Mouse (Mus musculus) retina, postnatal 1 day (tissue): ENCODE results near the gene Gm21958.
A peak's percentile ranks its signal among the peaks of the same experiment; 100 is the strongest.

ENCODE experiments used
- DNase-seq: peaks from one replicate; pipeline ENCODE4 v3.0.0-alpha.2; 2012

Gm21958 gene

GRCm38 (mm10) chr3:54714253-54714652, at the start of gene Gm21958:
Gm21958 (minus strand) TSS chr3:54714353.
- no peak for DNase-seq

GRCm38 (mm10) chr3:54761258-54761657, 47.1 kb upstream of the Gm21958 start:
- no peak for DNase-seq

GRCm38 (mm10) chr3:54760321-54761115, 46.4 kb upstream of the Gm21958 start:
- DNase-seq: no peak

- no peak for DNase-seq
These were observed 45.1 kb upstream of the Gm21958 start for GRCm38 (mm10) chr3:54759211-54759610.

GRCm38 (mm10) chr3:54757446-54757845, 43.3 kb upstream of the Gm21958 start:
- DNase-seq: no peak

GRCm38 (mm10) chr3:54756058-54756457, 41.9 kb upstream of the Gm21958 start:
- peak; percentile 38 for DNase-seq

GRCm38 (mm10) chr3:54755145-54756041, 41.2 kb upstream of the Gm21958 start, which contains the start of gene Smad9:
Smad9 (plus strand) TSS chr3:54755582.
- peak; percentile 81 for DNase-seq

GRCm38 (mm10) chr3:54753411-54753810, 39.3 kb upstream of the Gm21958 start:
- DNase-seq: no peak

GRCm38 (mm10) chr3:54745799-54746198, 31.6 kb upstream of the Gm21958 start:
- peak; percentile 54 for DNase-seq

GRCm38 (mm10) chr3:54741965-54742364, 27.8 kb upstream of the Gm21958 start:
- no peak for DNase-seq

GRCm38 (mm10) chr3:54737317-54737716, 23.2 kb upstream of the Gm21958 start:
- no peak for DNase-seq

GRCm38 (mm10) chr3:54736101-54736927, 22.2 kb upstream of the Gm21958 start:
- DNase-seq: peak; percentile 21

GRCm38 (mm10) chr3:54735247-54736046, 21.3 kb upstream of the Gm21958 start, which contains the start of the genes Exosc8 and Alg5:
Exosc8 (minus strand) TSS chr3:54735393.
Alg5 (plus strand) TSS chr3:54735539.
- DNase-seq: peak; percentile 90

- peak; percentile 94 for DNase-seq
These were observed 20.5 kb upstream of the Gm21958 start for GRCm38 (mm10) chr3:54734411-54735246.

- no peak for DNase-seq
These were observed 18.2 kb upstream of the Gm21958 start for GRCm38 (mm10) chr3:54732371-54732770.

GRCm38 (mm10) chr3:54731626-54732150, 17.5 kb upstream of the Gm21958 start:
- DNase-seq: no peak

- no peak for DNase-seq
These were observed 13.9 kb upstream of the Gm21958 start for GRCm38 (mm10) chr3:54728100-54728499.

- no peak for DNase-seq
These were observed 13.4 kb upstream of the Gm21958 start for GRCm38 (mm10) chr3:54727588-54727987.

- no peak for DNase-seq
These were observed 11.2 kb upstream of the Gm21958 start for GRCm38 (mm10) chr3:54725344-54725743.

GRCm38 (mm10) chr3:54723741-54724500, 9.8 kb upstream of the Gm21958 start:
- DNase-seq: no peak
